Mouse (Mus musculus): ENCODE results near the gene Dact2. TPM values are rescaled to one million over a fixed set of nuclear protein-coding genes. Genes with fewer than 3 reads are reported as not detected.
A peak's percentile ranks its signal among the peaks of the same experiment; 100 is the strongest.

Dact2 gene
- total RNA-seq, 2 experiments from 2014 or later: 1.8 to 1.9 TPM

- no peak for DNase-seq
Observed at GRCm38 (mm10) chr17:14207093-14207561, 3.0 kb upstream of the Dact2 start.

- peak; percentile 86 for DNase-seq
Observed at GRCm38 (mm10) chr17:14206062-14206461, 2.0 kb upstream of the Dact2 start.

GRCm38 (mm10) chr17:14205236-14205635, 1.1 kb upstream of the Dact2 start:
- no peak for DNase-seq

GRCm38 (mm10) chr17:14203121-14203941, 773 bp downstream of the Dact2 start:
- peak; percentile 47 for DNase-seq

- no peak for DNase-seq
Observed at GRCm38 (mm10) chr17:14202291-14203030, 1.6 kb downstream of the Dact2 start.

GRCm38 (mm10) chr17:14201281-14201787, 2.8 kb downstream of the Dact2 start:
- peak; percentile 32 for DNase-seq

- DNase-seq: no peak
Observed at GRCm38 (mm10) chr17:14200206-14200605, 3.9 kb downstream of the Dact2 start.

GRCm38 (mm10) chr17:14199621-14200020, 4.5 kb downstream of the Dact2 start:
- DNase-seq: peak; percentile 61

GRCm38 (mm10) chr17:14192924-14193323, 11.2 kb downstream of the Dact2 start:
- no peak for DNase-seq

- DNase-seq: no peak
Observed at GRCm38 (mm10) chr17:14192432-14192831, 11.7 kb downstream of the Dact2 start.

- no peak for DNase-seq
Observed at GRCm38 (mm10) chr17:14188455-14188854, 15.6 kb downstream of the Dact2 start.

GRCm38 (mm10) chr17:14187096-14187495, 17.0 kb downstream of the Dact2 start:
- no peak for DNase-seq

GRCm38 (mm10) chr17:14186176-14186575, 17.9 kb downstream of the Dact2 start:
- DNase-seq: peak; percentile 27

- no peak for DNase-seq
Observed at GRCm38 (mm10) chr17:14184192-14184814, 19.8 kb downstream of the Dact2 start.

GRCm38 (mm10) chr17:14183717-14184116, 20.4 kb downstream of the Dact2 start:
- no peak for DNase-seq

GRCm38 (mm10) chr17:14182860-14183259, 21.2 kb downstream of the Dact2 start:
- DNase-seq: no peak

- DNase-seq: no peak
Observed at GRCm38 (mm10) chr17:14178911-14179310, 25.2 kb downstream of the Dact2 start.

- DNase-seq: no peak
Observed at GRCm38 (mm10) chr17:14178475-14178874, 25.6 kb downstream of the Dact2 start.

GRCm38 (mm10) chr17:14178049-14178448, 26.1 kb downstream of the Dact2 start:
- no peak for DNase-seq

- no peak for DNase-seq
Observed at GRCm38 (mm10) chr17:14177018-14177417, 27.1 kb downstream of the Dact2 start.

- no peak for DNase-seq
Observed at GRCm38 (mm10) chr17:14175704-14176103, 28.4 kb downstream of the Dact2 start.

GRCm38 (mm10) chr17:14175019-14175418, 29.1 kb downstream of the Dact2 start:
- no peak for DNase-seq

- DNase-seq: no peak
Observed at GRCm38 (mm10) chr17:14174401-14174800, 29.7 kb downstream of the Dact2 start.
